Comparison of ENCODE assay signal across 26 mouse cellular contexts in the genomic region with DNA sequence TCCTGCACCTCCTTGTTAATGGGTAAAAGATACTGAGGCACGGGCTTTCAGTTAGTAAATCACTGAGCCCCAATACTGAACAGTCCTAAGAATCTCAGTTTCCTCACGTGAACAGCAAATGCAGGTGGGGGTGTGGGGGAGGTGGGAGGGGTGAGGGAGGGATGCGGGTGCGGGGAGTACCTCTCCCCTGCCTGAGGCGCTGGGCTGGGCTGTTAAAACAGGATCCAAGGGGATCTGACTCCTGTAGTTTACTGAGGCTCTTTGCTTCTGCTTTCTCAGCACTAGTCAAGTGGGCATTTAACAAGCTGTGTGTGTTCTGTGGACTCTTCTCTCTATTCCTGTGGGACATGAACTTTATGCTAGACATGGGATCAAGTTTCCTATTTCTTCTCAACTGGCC.
DNase-seq lines count a peak whose midpoint lies in the region; ATAC-seq and TF ChIP-seq lines count a peak whose summit lies in the region.
"Had no signal": no experiment of that assay in that cellular context is flagged by ENCODE, and none has a peak within 500 bp of the region (broad histone marks: within the 10 kb centered on the region; RNA-seq: fewer than 3 reads in every experiment).

No protein-coding gene starts in this region.

- 50% methylated on average over 5 of the region's 5 CpGs for WGBS in lung, postnatal 0 days
- WGBS in limb, embryonic 11.5 days, result 18% methylated on average over 5 of the region's 5 CpGs
- 26% methylated on average over 5 of the region's 5 CpGs for WGBS in forebrain, embryonic 14.5 days

- no peak overlapping the region for H3K4me2 ChIP-seq in lung, postnatal 0 days (replicated peaks; ENCODE audit: low read depth, low read length)
- H3K4me2 ChIP-seq in limb, embryonic 11.5 days (ENCODE audit: low read depth, severe bottlenecking), result no peak overlapping the region
- H3K4me2 ChIP-seq in forebrain, embryonic 14.5 days (ENCODE audit: low read length), result no peak overlapping the region
- H3K4me2 ChIP-seq: embryonic facial prominence, embryonic 13.5 days; heart, embryonic 15.5 days; kidney, embryonic 15.5 days; liver, embryonic 15.5 days had no signal

- H3K4me1 ChIP-seq in lung, postnatal 0 days (ENCODE audit: insufficient read depth, low read depth, low read length), result 0 out of 2 replicates have a peak, but pooled peaks cover 9% of the 10 kb centered on the region
- H3K4me1 ChIP-seq in limb, embryonic 11.5 days (ENCODE audit: control insufficient read depth, insufficient read depth, low read length), result peaks cover 9% of the 10 kb centered on the region
- H3K4me1 ChIP-seq in forebrain, embryonic 14.5 days (ENCODE audit: control insufficient read depth, insufficient read depth, low read length), result peaks cover 9% of the 10 kb centered on the region

- no peaks in the 10 kb centered on the region for H3K36me3 ChIP-seq in lung, postnatal 0 days (ENCODE audit: insufficient read depth, low read length)
- H3K36me3 ChIP-seq in limb, embryonic 11.5 days (ENCODE audit: control insufficient read depth, insufficient read depth, low read length), result no peaks in the 10 kb centered on the region
- no peaks in the 10 kb centered on the region for H3K36me3 ChIP-seq in forebrain, embryonic 14.5 days (ENCODE audit: control insufficient read depth, insufficient read depth, low read length)
- H3K36me3 ChIP-seq: embryonic facial prominence, embryonic 13.5 days; heart, embryonic 10.5 days; heart, embryonic 15.5 days; kidney, embryonic 15.5 days; liver, embryonic 15.5 days had no signal

- no peak for TF ChIP-seq EP300 in lung, postnatal 0 days (IDR thresholded peaks at IDR 0.05)

- DNase-seq in lung, postnatal 0 days (ENCODE audit: low spot score), result no peak
- DNase-seq in lung, postnatal 4 days, result no peak
- peak; percentile 66 for DNase-seq in ZHBTc4 (ENCODE audit: low read depth, low spot score)
- DNase-seq in limb, embryonic 11.5 days (ENCODE audit: low spot score), result peak; percentile 40
- no peak for DNase-seq in kidney, postnatal 4 days
- no peak for DNase-seq in forebrain, embryonic 14.5 days (ENCODE audit: low spot score)
- no peak for DNase-seq in layer of hippocampus, postnatal 10 days (ENCODE audit: low spot score in 2 of 2)
- DNase-seq: adrenal gland, adult 2 months; cerebellum, adult 8-10 months; cerebellum, postnatal 36 days; gastrocnemius, postnatal 14 days; kidney, adult 18-20 months; kidney, postnatal 25 days; midbrain, embryonic 14.5 days; thymus, adult 2 months; thymus, postnatal 4 days had no signal

- no peak overlapping the region for H3K4me3 ChIP-seq in lung, postnatal 0 days (ENCODE audit: low read depth, low read length)
- H3K4me3 ChIP-seq in limb, embryonic 11.5 days (ENCODE audit: low read depth, low read length), result no peak overlapping the region
- H3K4me3 ChIP-seq in forebrain, embryonic 14.5 days (ENCODE audit: low read depth, low read length), result no peak overlapping the region
- H3K4me3 ChIP-seq: embryonic facial prominence, embryonic 13.5 days; erythroblast, embryonic 14.5 days; heart, embryonic 10.5 days; heart, embryonic 15.5 days; kidney, embryonic 15.5 days; layer of hippocampus, adult 2 months; liver, embryonic 15.5 days had no signal

- 0 out of 2 replicates have a peak overlapping the region, but pooled peaks have one; percentile 7 for H3K27ac ChIP-seq in lung, postnatal 0 days (ENCODE audit: low read length)
- H3K27ac ChIP-seq in limb, embryonic 11.5 days (replicated peaks; ENCODE audit: low read depth, low read length), result no peak overlapping the region
- H3K27ac ChIP-seq in forebrain, embryonic 14.5 days (ENCODE audit: low read depth, low read length), result no peak overlapping the region
- H3K27ac ChIP-seq: embryonic facial prominence, embryonic 13.5 days; heart, embryonic 10.5 days; heart, embryonic 15.5 days; kidney, embryonic 15.5 days; layer of hippocampus, adult 2 months; liver, embryonic 15.5 days had no signal

- no peaks in the 10 kb centered on the region for H3K9me3 ChIP-seq in lung, postnatal 0 days (ENCODE audit: low read length)
- H3K9me3 ChIP-seq in limb, embryonic 11.5 days (ENCODE audit: control insufficient read depth, low read length), result no peaks in the 10 kb centered on the region
- H3K9me3 ChIP-seq in forebrain, embryonic 14.5 days (replicated peaks; ENCODE audit: control insufficient read depth, low read length), result no peaks in the 10 kb centered on the region
- H3K9me3 ChIP-seq: embryonic facial prominence, embryonic 13.5 days; heart, embryonic 10.5 days; heart, embryonic 15.5 days; kidney, embryonic 15.5 days; liver, embryonic 15.5 days had no signal

- H3K9ac ChIP-seq in lung, postnatal 0 days (replicated peaks; ENCODE audit: low read depth), result no peak overlapping the region
- no peak overlapping the region for H3K9ac ChIP-seq in limb, embryonic 11.5 days (ENCODE audit: low read length)
- H3K9ac ChIP-seq in forebrain, embryonic 14.5 days (ENCODE audit: low read length), result no peak overlapping the region
- H3K9ac ChIP-seq: embryonic facial prominence, embryonic 13.5 days; heart, embryonic 15.5 days; kidney, embryonic 15.5 days; liver, embryonic 15.5 days had no signal

- no peaks in the 10 kb centered on the region for H3K27me3 ChIP-seq in lung, postnatal 0 days (replicated peaks; ENCODE audit: insufficient read depth, low read length)
- H3K27me3 ChIP-seq in limb, embryonic 11.5 days (ENCODE audit: control insufficient read depth, insufficient read depth, low read length), result no peaks in the 10 kb centered on the region
- H3K27me3 ChIP-seq in forebrain, embryonic 14.5 days (replicated peaks; ENCODE audit: control insufficient read depth, insufficient read depth, low read length), result no peaks in the 10 kb centered on the region
- H3K27me3 ChIP-seq: embryonic facial prominence, embryonic 13.5 days; heart, embryonic 15.5 days; kidney, embryonic 15.5 days; liver, embryonic 15.5 days had no signal

- TF ChIP-seq CTCF in lung, postnatal 0 days (IDR thresholded peaks at IDR 0.05), result no peak

- no peak for ATAC-seq in lung, postnatal 0 days
- no peak; the same call in 1 of the 2 replicates for ATAC-seq in limb, embryonic 11.5 days (ENCODE audit: insufficient number of reproducible peaks, low FRiP score, low TSS enrichment, low read depth)
- no peak for ATAC-seq in forebrain, embryonic 14.5 days
- ATAC-seq: activated CD4-positive, CD25-positive, alpha-beta regulatory T cell, adult 4 months; hindbrain, embryonic 16.5 days; Patski had no signal

Comparison
In these comparisons a context has a peak if more than half of its experiments do, and no peak if none do; other contexts are left out.
1. DNase-seq: peak in ZHBTc4 (single experiment) and limb, embryonic 11.5 days (single experiment); none in lung, postnatal 0 days (single experiment), lung, postnatal 4 days (0 of 2), kidney, postnatal 4 days (0 of 2), forebrain, embryonic 14.5 days (single experiment) and layer of hippocampus, postnatal 10 days (0 of 2).